Mouse (Mus musculus): ENCODE results near the gene Ccpg1. TPM values are rescaled to one million over a fixed set of nuclear protein-coding genes. Genes with fewer than 3 reads are reported as not detected.

Ccpg1 gene
- polyA plus RNA-seq, 1 experiment from 2014 or later: 14.6 TPM

- 71% methylated on average over 4 of the region's 4 CpGs for WGBS (ENCODE audit: insufficient replicate concordance)
- no peak overlapping the region for H3K4me2 ChIP-seq (ENCODE audit: low read depth, low read length)
- no peak overlapping the region for H3K27ac ChIP-seq (ENCODE audit: low read depth)
- no peak overlapping the region for H3K9ac ChIP-seq (replicated peaks)
- DNase-seq (no peak), ATAC-seq (no peak)
- H3K4me3 ChIP-seq (ENCODE audit: low read depth, low read length): no peak overlapping the region
- no peaks in the 10 kb centered on the region for H3K9me3 ChIP-seq (ENCODE audit: low read length)
- TF ChIP-seq EP300 (IDR thresholded peaks at IDR 0.05; ENCODE audit: low read depth): no peak
- TF ChIP-seq CTCF (IDR thresholded peaks at IDR 0.05; ENCODE audit: low read depth): no peak
- peaks cover 2% of the 10 kb centered on the region; the same call in 1 of the 2 replicates for H3K4me1 ChIP-seq (ENCODE audit: insufficient read depth)
- 0 out of 2 replicates have a peak, but pooled peaks cover 2% of the 10 kb centered on the region for H3K36me3 ChIP-seq (replicated peaks; ENCODE audit: insufficient read depth, low read length)
- H3K27me3 ChIP-seq (ENCODE audit: insufficient read depth, low read length): no peaks in the 10 kb centered on the region
These were observed 74.0 kb downstream of the Ccpg1 start for GRCm38 (mm10) chr9:73059224-73059623.

- H3K27ac ChIP-seq (ENCODE audit: low read depth): no peak overlapping the region
- TF ChIP-seq EP300 (IDR thresholded peaks at IDR 0.05; ENCODE audit: low read depth): no peak
- no peak for TF ChIP-seq CTCF (IDR thresholded peaks at IDR 0.05; ENCODE audit: low read depth)
- no peak for DNase-seq
- ATAC-seq: no peak
- H3K4me3 ChIP-seq (ENCODE audit: low read depth, low read length): no peak overlapping the region
- peaks cover 14% of the 10 kb centered on the region for H3K4me1 ChIP-seq (ENCODE audit: insufficient read depth)
- H3K27me3 ChIP-seq (ENCODE audit: insufficient read depth, low read length): no peaks in the 10 kb centered on the region
- 70% methylated on average over 15 of the region's 15 CpGs for WGBS (ENCODE audit: insufficient replicate concordance)
- H3K4me2 ChIP-seq (ENCODE audit: low read depth, low read length): no peak overlapping the region
- no peak overlapping the region for H3K9ac ChIP-seq (replicated peaks)
- no peaks in the 10 kb centered on the region for H3K9me3 ChIP-seq (ENCODE audit: low read length)
- peaks cover 2% of the 10 kb centered on the region; the same call in 1 of the 2 replicates for H3K36me3 ChIP-seq (replicated peaks; ENCODE audit: insufficient read depth, low read length)
These were observed 78.5 kb downstream of the Ccpg1 start for GRCm38 (mm10) chr9:73063621-73064290.

Small RNA genes within 50 kb of the gene (microRNA-seq; reads per million reads assigned to microRNA genes)
- not detected for gene Gm27353

Other genes with a start within 250 kb of the Ccpg1 start
- 0.06 and 0.09 TPM in 2 replicates for gene Prtg, start 178.6 kb upstream of the Ccpg1 start, polyA plus RNA-seq (2015; fragmentation: Nextera tagmentation; extraction: Ambion mirVana)
- 0.06 and 0.08 TPM in 2 replicates for gene Pygo1, start 59.8 kb upstream of the Ccpg1 start, polyA plus RNA-seq (2015; fragmentation: Nextera tagmentation; extraction: Ambion mirVana)
- 0.19 and 0.26 TPM in 2 replicates for gene Dyx1c1, start 26.6 kb upstream of the Ccpg1 start, polyA plus RNA-seq (2015; fragmentation: Nextera tagmentation; extraction: Ambion mirVana)
- gene Gm44503, start 26.6 kb upstream of the Ccpg1 start, polyA plus RNA-seq (2015; fragmentation: Nextera tagmentation; extraction: Ambion mirVana): not detected in 2 replicates
- 4.8 and 5.4 TPM in 2 replicates for gene Ccpg1os, start within 50 bp of the Ccpg1 start, polyA plus RNA-seq (2015; fragmentation: Nextera tagmentation; extraction: Ambion mirVana)
- 2.9 and 3.1 TPM in 2 replicates for gene Pigb, start 54.9 kb downstream of the Ccpg1 start, polyA plus RNA-seq (2015; fragmentation: Nextera tagmentation; extraction: Ambion mirVana)
- 5.7 and 7.0 TPM in 2 replicates for gene Rab27a, start 59.4 kb downstream of the Ccpg1 start, polyA plus RNA-seq (2015; fragmentation: Nextera tagmentation; extraction: Ambion mirVana)
- gene Khdc3, start 116.4 kb downstream of the Ccpg1 start, polyA plus RNA-seq (2015; fragmentation: Nextera tagmentation; extraction: Ambion mirVana): 0.14 TPM in 1 of 2 replicates, not detected in the other
- gene Gm20509, start 117.0 kb downstream of the Ccpg1 start, polyA plus RNA-seq (2015; fragmentation: Nextera tagmentation; extraction: Ambion mirVana): not detected in 2 replicates
- 39.0 and 41.4 TPM in 2 replicates for gene Rsl24d1, start 128.0 kb downstream of the Ccpg1 start, polyA plus RNA-seq (2015; fragmentation: Nextera tagmentation; extraction: Ambion mirVana)